Comparison of ENCODE assay signal across 11 mouse cellular contexts in the genomic region with DNA sequence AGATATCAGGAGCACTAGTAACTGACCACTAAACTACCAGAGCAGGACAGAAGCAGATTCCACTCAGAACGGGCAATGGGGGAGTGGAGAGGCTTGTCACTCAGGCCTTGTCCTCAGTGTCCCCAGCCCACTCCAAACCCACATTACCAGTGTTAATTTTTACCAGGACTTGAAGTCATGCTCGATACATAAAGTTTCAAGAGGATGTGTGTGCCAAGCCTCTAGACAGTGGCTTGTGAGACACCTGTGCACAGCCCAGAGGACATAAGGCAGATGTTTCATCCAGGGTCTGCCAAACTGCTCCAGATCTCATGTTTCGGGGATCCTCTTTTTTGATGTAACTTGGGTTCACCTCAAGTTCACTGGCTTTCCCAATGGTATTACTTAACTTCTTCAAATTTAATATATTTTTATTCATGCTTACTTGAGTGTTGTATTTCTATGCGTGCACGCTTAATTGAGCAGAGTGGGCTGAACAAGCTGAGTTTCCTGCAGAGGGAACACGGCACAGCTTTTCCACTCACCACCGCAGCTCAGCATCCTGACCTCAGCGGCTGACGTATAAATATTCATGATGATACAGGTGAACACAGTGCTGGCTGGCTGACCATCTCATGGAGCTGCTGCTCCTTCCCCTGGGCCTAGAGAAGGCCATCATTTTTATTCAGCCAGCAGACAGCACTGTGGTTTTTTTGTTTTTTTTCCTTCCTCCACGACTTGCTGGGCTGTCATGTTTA.
DNase-seq lines count a peak whose midpoint lies in the region; ATAC-seq lines count a peak whose summit lies in the region.
"Had no signal": no experiment of that assay in that cellular context is flagged by ENCODE, and none has a peak within 500 bp of the region (broad histone marks: within the 10 kb centered on the region; RNA-seq: fewer than 3 reads in every experiment).

No protein-coding gene starts in this region.

- peaks cover 18% of the 10 kb centered on the region for H3K4me1 ChIP-seq in lung, embryonic 16.5 days (replicated peaks; ENCODE audit: control insufficient read depth, insufficient read depth, low read length)
- H3K4me1 ChIP-seq in limb, embryonic 11.5 days (ENCODE audit: control insufficient read depth, insufficient read depth, low read length) = peaks cover 12% of the 10 kb centered on the region

- ATAC-seq in frontal cortex, adult (ENCODE audit: low TSS enrichment) = peak; percentile 16; the same call in 1 of the 2 replicates
- no peak; the same call in none of the 2 replicates for ATAC-seq in lung, embryonic 16.5 days (ENCODE audit: low read depth)
- no peak for ATAC-seq in limb, embryonic 11.5 days (ENCODE audit: insufficient number of reproducible peaks, low FRiP score, low TSS enrichment, low read depth)
- ATAC-seq: Patski had no signal

- peak overlapping the region; percentile 89 for H3K27ac ChIP-seq in lung, embryonic 16.5 days (ENCODE audit: low read length)
- peak overlapping the region; percentile 38; the same call in 1 of the 2 replicates for H3K27ac ChIP-seq in limb, embryonic 11.5 days (replicated peaks; ENCODE audit: low read depth, low read length)
- H3K27ac ChIP-seq: liver, embryonic 14.5 days had no signal

- H3K27me3 ChIP-seq in lung, embryonic 16.5 days (ENCODE audit: control insufficient read depth, insufficient read depth, low read depth, low read length) = no peaks in the 10 kb centered on the region
- no peaks in the 10 kb centered on the region for H3K27me3 ChIP-seq in limb, embryonic 11.5 days (ENCODE audit: control insufficient read depth, insufficient read depth, low read length)
- H3K27me3 ChIP-seq: Patski had no signal

- 0 out of 2 replicates have a peak, but pooled peaks cover 3% of the 10 kb centered on the region for H3K9me3 ChIP-seq in lung, embryonic 16.5 days (ENCODE audit: control insufficient read depth, low read length)
- 0 out of 2 replicates have a peak, but pooled peaks cover 3% of the 10 kb centered on the region for H3K9me3 ChIP-seq in limb, embryonic 11.5 days (ENCODE audit: control insufficient read depth, low read length)

- no peak overlapping the region for H3K4me2 ChIP-seq in lung, embryonic 16.5 days (ENCODE audit: low read depth, low read length)
- H3K4me2 ChIP-seq in limb, embryonic 11.5 days (ENCODE audit: low read depth, severe bottlenecking) = no peak overlapping the region

- no peak overlapping the region for H3K9ac ChIP-seq in lung, embryonic 16.5 days (ENCODE audit: low read length)
- no peak overlapping the region for H3K9ac ChIP-seq in limb, embryonic 11.5 days (ENCODE audit: low read length)
- H3K9ac ChIP-seq: liver, embryonic 14.5 days had no signal

- no peak overlapping the region for H3K4me3 ChIP-seq in lung, embryonic 16.5 days (ENCODE audit: low read length)
- no peak overlapping the region for H3K4me3 ChIP-seq in limb, embryonic 11.5 days (ENCODE audit: low read depth, low read length)

- H3K36me3 ChIP-seq in lung, embryonic 16.5 days (ENCODE audit: control insufficient read depth, insufficient read depth, low read length) = no peaks in the 10 kb centered on the region
- no peaks in the 10 kb centered on the region for H3K36me3 ChIP-seq in limb, embryonic 11.5 days (ENCODE audit: control insufficient read depth, insufficient read depth, low read length)

- 47% methylated on average over 10 of the region's 10 CpGs for WGBS in lung, embryonic 16.5 days
- WGBS in limb, embryonic 11.5 days = 51% methylated on average over 10 of the region's 10 CpGs

- no peak for DNase-seq in frontal cortex, postnatal 10 days (ENCODE audit: low spot score in 2 of 2)
- no peak for DNase-seq in lung, postnatal 36 days
- DNase-seq in limb, embryonic 11.5 days (ENCODE audit: low spot score) = no peak
- peak; percentile 50 for DNase-seq in retina, postnatal 1 day
- no peak for DNase-seq in spleen, postnatal 14 days (ENCODE audit: low spot score in 2 of 2)
- no peak for DNase-seq in cerebellum, adult 8-10 months
- DNase-seq: kidney, adult 18-20 months had no signal
